Mouse (Mus musculus) ovary, postnatal 14 days (tissue): Measurements from ENCODE around the gene Hils1.

Experiments used
- DNase-seq: peaks from one replicate; pipeline ENCODE4 v3.0.0; 2022; ENCODE audit warnings: low spot score

The Hils1 gene

DNA sequence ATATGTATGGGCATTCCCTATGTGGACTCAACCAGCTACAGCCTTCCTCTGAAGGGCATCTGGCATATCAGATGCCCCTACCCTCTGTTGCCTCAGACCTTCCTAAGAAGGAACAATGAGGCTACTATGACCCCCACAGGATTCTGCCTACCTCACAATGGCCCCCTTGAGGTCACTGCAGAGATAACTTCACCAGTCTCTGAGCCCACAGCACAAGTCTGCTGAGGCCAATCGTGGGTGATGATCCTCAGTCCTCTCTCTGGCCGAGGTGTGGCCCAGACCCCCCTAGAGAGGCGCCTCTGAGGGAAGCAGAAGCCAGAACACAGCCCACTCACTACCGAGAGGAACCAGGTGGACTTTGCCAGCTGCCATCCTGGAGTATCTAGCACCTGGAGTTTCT lies at the start of gene Hils1:
Gene Hils1 (plus strand): TSS at position 175 of the 400 bp plus-strand sequence.
- DNase-seq, result no peak

DNA sequence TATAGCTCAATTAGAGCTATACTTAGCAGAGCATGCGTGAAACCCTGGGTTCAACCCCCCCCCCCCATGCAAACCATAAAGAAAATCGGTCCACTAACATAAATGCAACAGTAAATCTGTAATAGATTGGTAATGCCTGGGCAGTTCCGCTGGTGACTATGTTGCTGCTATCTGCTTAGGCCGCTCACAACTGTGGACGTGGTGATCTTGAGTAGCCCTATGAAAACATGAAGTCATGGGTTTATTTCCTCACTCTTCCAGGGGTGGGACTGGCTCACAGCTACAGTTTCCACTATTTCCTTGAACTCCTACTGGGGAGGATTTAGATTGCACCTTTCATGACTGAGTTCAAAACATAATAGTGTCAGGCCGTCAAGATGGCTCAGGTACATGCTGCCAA lies 49.7 kb upstream of the Hils1 start:
- DNase-seq, result no peak

DNA sequence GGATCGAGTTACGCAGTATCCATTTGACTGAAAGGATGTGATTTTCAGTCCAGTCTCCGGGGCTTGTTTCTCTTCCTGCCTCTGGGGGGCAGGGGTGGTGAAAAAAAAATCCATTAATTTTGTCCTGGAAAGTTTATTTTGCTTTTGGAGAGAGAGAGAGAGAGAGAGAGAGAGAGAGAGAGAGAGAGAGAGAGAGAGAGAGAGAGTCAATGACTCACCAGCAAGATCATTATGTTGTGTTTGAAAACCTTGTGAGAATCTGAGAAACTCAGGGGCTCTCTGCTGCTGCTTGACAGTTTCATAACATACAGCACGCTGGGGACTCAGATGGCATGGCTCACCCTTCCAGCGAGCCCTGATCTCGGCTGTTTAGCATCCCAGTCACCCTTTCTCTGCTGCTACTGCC lies 46.4 kb upstream of the Hils1 start:
- DNase-seq, result no peak

DNA sequence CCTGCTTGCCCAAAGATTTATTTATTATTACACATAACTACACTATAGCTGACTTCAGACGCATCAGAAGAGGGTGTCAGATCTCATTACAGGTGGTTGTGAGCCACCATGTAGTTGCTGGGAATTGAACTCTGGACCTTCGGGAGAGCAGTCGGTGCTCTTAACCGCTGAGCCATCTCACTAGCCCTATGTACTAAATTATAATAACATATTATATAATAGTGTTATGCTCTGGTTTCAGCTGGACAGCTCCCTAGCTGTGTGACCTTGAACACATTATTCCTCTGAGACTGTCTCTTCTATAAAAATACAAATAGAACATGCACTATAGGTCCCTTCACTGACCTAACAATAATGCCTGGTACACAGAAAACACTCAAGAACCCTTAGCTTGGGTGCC lies 42.4 kb upstream of the Hils1 start:
- DNase-seq, result no peak

DNA sequence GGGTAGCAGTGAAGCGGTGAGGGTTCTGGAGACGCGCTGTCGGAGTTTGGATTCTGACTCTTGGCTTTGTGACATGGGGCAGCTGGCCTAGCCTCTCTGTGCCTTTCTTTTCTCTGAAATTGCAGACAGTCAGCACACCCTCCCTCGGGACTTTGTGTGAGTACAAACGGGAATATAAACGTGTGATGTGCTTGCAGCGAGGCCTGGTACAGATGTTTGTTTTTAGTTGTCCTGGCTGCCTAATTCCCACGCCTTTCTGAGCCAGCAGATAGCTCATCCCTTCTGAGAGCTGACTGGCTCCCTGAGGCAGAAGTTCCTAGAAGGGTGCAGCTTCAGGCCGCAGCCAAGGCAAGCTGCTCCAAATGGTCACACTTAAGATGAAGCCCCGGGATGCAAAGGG lies 41.0 kb upstream of the Hils1 start:
- DNase-seq, result no peak

DNA sequence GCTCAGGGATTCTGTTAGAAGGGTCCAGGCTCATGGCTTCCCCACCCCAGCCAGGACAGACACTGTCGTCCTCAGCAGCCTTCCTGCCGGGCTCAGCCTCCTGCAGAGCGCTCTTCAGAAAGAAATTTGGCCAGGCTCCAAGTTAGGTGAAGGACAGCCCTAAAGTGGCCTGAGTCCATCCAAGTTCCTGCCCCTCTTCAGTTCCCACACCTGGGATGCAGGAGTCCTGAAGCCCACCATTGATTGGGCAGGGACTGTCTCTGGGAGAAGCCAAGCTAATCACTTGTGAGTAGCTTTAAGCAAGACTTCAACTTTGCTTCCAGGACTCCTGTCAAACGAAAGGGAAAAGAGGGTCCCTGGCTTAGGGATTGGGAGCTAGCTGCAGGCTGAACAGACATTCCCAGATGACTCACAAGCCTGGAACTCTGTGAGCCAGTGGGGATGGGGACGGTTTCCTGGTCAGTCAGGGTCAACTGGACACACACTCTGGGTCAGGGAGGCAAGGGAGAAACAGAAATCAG lies 39.6 kb upstream of the Hils1 start:
- DNase-seq, result no peak

DNA sequence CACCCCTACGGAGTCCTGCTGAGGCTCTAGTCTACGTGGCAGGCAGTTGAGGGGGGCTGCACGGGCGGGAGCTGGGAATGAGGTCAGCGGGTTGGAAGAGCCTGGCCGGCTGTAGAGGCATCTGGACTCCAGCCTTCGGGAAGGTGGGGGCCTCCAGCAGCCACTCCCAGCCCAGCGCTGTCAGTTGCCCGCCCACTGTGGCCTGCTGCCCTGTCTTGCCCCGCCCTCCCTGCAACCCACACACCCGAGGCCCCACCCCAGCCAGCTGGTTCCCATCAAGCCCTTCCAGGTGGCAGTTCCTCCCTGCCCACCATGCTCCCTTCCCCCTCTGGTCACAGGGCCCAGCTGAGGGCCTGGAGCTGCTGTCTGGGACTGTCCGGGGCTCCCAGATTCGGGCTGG lies 38.6 kb upstream of the Hils1 start:
- peak; percentile 88 for DNase-seq

DNA sequence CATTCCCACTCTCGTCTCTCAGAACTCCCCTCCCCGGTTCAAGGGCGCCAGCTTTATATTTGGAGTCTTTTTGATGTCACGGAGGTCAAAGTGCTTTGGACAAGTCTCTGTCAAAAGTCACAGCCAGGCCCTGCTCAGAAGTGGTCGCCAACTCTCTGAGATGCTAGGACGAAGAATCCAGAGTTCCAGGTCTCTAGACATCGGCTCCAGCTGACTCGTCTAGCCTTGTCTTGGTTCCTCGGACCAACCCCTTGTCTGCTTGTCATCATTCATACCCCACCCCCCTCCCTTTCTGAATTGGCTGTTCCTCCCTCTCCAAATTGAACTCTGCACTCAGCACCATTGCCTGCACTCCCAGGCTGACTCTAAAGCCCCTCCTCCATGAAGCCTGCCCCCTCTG lies 37.8 kb upstream of the Hils1 start:
- no peak for DNase-seq

DNA sequence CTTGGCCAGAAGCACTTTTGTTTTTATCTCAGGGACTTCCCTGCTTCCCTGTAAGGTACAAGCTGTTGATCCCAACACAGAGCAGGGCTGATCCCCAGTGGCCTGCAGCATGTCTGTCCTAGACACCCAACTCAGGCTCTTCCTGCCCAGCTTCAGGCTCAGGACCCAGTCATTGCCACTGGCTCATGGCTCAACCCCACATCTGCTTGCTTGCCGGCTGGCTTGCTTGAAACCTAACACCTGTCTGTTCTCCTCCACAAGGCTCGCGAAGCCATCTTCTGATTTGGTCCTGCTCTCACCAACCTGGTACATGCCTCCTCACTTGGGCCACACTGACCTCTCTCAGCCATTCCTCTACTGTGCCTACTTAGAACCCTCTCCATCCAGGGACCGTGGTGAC lies 37.2 kb upstream of the Hils1 start:
- DNase-seq, result no peak

DNA sequence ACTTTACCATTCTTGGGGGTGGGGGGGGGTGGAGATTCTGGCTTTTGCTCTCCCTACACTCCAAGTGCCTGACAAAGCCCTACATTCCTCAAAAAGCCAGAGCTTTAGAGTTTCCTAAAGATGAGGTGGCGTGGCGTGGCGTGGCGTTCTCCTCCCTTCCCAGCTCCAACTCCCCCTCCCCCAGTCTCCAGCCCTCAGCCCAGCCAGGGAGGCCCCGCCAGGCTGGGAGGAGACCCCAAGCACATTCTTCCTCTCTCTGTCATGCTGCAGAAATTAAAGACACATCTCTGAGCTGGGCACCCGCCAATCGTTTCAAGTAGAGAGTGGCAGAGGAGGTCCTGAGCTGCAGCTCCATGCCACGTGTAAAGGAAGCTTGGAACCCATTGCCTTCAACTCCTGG lies 33.8 kb upstream of the Hils1 start:
- DNase-seq, result no peak

DNA sequence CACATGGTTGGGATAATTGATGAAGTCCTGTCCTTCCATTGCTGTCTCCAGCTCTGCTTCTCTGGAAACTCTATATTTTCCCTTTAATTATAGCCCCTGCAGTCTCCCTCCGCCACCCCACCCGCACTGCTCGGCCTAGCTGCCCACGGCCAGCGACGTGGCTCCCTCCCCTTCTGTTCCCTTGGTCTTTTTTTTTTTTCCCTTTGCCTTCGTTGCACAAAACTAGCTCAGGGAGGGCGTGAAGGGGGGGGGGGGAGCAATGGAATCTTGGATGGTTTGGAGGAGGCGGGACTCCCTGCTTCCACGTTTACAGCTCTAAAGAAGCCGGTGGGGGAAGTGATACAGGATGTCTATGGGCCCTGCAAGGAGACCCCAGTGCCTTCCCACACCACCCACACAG lies 32.9 kb upstream of the Hils1 start:
- no peak for DNase-seq

DNA sequence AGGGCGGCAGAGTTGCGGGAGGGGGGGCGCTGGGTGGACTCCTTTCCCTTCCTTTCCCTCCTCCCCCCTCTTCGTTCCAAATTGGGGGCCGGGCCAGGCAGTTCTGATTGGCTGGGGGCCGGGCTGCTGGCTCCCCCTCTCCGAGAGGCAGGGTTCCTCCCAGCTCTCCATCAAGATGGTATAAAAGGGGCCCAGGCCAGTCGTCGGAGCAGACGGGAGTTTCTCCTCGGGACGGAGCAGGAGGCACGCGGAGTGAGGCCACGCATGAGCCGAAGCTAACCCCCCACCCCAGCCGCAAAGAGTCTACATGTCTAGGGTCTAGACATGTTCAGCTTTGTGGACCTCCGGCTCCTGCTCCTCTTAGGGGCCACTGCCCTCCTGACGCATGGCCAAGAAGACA lies 31.3 kb upstream of the Hils1 start, which contains the start of gene Col1a1:
Gene Col1a1 (plus strand): TSS at position 180 of the 400 bp plus-strand sequence.
- DNase-seq, result peak; percentile 68

DNA sequence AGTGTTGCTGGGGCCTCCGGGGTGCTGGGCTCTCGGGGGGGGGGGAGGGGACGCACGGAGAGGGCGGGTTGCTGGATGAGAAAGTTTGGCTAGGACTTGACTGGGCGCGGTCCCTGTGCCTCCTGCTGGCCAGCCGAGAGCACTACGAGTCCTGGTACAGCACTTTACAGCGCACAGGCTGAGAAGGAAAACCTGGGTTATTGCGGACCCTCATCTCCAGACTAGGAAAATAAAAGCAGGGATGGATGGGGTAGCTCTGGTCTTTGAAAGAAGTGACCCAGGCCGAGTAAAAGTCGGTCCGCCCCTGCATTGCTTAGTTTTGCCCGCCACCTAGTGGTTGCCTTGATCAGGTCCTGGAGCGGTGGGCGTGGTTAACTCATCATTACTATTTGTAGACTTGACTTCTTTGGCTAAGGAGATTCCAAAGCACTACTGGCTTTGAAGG lies 30.5 kb upstream of the Hils1 start:
- DNase-seq, result peak; percentile 89

DNA sequence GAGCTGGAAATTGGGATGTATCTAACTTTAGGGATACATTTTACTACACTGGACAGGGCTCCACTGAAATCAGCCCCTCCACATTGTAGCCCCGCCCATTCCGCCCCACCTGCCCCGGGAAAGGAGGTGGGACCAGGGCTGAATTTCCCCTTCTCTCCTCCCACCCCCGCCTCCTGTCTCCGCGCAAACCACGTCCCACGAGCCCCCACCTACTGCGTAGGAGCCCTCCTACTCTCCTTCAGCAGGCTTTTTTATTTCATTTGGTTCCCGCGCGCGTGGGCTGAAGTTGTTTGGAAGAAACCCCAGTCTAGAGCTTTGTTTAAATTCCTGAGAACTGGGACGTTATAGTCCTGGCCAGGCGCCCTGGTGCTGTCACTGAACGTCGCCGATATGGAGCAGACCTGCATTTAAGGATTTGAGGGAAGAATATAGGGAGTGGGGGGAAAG lies 30.0 kb upstream of the Hils1 start:
- DNase-seq, result no peak

DNA sequence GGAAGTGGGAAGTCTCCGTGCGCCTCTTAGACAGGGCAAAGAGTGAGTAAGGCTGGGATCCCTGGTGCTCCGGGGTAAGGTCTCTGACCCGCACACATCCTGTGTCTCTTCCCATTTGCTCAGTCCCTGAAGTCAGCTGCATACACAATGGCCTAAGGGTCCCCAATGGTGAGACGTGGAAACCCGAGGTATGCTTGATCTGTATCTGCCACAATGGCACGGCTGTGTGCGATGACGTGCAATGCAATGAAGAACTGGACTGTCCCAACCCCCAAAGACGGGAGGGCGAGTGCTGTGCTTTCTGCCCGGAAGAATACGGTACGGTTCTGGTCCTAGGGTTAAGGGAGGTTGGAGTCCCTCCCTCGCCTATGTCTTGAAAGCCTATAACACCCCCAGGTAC lies 29.6 kb upstream of the Hils1 start:
- DNase-seq, result no peak

DNA sequence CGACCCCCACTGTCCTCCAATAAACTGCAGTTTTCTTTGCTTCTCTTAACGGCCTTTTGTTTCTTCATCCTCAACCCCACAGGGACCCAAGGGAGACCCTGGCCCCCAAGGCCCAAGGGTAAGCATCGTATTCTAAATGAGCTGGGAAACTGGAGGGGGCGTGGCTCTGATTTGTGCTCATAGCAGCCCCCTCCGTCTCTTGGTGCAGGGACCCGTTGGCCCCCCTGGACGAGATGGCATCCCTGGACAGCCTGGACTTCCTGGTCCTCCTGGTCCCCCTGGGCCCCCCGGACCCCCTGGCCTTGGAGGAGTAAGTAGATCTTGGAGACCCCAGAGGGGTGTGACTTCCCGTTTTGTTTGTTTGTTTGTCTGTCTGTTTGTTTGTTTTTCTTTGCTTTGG lies 29.1 kb upstream of the Hils1 start:
- DNase-seq, result no peak

DNA sequence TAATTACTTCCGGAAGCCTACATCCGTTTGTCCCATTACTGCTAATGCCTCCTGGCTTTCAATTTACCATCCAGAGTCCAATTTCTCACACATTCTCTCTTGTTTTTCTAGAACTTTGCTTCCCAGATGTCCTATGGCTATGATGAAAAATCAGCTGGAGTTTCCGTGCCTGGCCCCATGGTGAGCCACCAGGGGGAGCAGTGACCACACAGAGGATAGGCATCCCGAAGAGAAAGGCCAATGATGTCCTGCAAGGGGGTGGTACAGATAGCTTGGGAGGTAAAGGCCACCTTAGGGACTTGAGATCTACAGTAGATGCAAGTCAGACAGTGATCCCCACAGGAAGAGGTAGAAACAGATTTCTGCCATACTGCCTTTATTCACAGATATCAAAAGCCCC lies 28.1 kb upstream of the Hils1 start:
- peak; percentile 72 for DNase-seq

DNA sequence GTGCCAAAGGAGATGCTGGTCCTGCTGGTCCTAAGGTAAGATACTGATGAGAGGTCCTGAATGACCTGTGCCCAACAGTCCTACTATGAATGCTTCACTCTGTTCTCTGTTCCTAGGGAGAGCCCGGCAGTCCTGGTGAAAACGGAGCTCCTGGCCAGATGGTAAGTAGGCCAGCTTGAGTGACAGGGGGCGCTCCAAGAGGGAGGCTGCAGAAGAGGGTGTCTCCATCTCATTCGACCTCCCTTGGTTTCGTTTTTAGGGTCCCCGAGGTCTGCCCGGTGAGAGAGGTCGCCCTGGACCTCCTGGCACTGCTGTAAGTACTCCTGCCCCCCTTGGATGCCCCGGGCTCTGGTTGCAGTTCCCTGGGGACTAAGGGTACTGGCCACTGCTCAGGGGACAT lies 26.3 kb upstream of the Hils1 start:
- no peak for DNase-seq

DNA sequence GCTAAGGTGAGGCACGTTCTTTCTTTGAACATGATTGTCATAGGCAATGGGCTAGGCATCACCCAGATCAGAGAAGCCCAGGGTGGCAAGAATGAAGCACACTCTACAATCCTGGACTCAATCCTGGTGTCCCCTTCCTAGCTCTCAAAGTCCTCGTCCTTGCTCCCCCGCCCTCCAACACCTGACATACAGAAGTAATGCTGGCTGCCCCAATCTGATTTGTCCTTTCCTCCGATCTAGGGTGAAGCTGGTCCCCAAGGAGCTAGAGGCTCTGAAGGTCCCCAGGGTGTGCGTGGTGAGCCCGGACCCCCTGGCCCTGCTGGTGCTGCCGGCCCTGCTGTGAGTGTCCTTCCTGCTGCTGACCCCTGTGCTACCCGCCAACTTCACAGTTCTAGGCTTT lies 25.6 kb upstream of the Hils1 start:
- no peak for DNase-seq

DNA sequence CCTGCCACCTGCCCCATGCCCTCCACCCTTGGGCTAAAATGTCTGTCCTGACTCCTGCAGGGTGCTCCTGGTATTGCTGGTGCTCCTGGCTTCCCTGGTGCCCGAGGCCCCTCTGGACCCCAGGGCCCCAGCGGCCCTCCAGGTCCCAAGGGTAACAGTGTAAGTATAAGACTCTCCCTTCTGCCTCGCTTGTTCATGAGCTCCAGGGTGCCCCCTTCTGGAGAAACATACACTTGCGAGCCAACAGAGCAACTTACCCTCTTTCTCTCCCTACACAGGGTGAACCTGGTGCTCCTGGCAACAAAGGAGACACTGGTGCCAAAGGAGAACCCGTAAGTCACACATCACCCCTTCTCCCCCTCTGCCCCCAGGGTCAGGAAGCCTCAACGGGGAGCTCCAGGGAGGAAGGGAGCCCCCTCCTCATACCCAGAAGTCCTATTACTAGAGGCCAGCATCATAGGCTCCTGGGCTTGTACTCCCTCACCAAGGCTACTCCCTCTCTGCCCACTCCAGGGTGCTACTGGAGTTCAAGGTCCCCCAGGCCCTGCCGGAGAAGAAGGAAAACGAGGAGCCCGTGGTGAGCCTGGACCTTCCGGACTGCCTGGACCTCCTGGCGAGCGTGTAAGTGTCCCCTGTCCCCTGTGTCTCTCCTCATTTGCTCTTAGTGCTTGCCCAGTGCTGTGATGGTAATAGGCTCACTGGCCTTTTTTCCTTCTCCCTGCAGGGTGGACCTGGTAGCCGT lies 24.9 kb upstream of the Hils1 start:
- DNase-seq, result no peak

DNA sequence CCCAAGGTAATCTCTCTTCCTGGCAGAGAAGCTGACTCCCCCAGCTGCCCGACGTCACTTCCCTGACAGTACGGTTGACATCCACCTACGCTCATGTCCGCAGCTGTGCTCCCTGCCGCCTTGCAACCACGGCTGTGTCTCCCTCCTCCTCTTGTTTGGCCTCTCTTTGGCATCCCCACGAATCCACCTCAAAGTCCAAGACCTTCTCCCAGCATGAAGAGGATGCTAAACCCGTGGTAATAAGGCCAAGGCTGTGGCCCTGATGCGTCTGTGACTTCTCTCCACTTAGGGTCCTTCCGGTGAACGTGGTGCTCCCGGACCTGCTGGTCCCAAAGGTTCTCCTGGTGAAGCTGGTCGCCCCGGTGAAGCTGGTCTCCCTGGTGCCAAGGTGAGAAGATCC lies 24.3 kb upstream of the Hils1 start:
- no peak for DNase-seq

DNA sequence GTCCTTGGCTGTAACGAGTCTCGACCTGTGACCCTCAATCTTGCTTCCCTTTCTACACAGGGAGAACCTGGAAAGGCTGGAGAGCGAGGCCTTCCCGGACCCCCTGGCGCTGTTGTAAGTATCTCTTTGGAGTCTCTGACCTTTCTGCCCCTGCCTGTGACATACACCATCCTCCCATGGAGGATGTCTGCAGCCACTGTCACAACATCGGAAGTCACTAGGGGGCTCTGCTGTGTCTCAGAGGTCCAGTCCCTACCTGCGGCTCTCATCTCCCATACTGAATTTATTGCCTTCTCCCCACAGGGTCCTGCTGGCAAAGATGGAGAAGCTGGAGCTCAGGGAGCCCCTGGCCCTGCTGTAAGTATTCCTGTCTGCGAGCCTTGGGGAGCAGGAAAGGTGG lies 23.1 kb upstream of the Hils1 start:
- DNase-seq, result no peak

DNA sequence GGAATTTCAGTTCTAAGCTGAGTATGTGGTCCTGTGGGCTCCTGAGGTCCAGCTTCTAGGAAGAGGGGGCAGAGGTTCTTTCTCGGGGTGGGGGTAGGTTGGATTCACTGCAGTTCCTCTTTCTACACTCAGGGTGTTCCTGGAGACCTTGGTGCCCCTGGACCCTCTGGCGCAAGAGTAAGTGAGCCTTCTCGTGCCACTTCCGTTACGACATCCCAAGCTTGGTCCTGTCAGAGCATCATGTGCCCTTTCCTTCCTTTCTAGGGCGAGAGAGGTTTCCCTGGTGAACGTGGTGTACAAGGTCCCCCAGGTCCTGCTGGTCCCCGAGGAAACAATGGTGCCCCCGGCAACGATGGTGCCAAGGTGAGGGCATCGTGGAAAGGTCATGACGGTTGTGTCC lies 22.2 kb upstream of the Hils1 start:
- no peak for DNase-seq

DNA sequence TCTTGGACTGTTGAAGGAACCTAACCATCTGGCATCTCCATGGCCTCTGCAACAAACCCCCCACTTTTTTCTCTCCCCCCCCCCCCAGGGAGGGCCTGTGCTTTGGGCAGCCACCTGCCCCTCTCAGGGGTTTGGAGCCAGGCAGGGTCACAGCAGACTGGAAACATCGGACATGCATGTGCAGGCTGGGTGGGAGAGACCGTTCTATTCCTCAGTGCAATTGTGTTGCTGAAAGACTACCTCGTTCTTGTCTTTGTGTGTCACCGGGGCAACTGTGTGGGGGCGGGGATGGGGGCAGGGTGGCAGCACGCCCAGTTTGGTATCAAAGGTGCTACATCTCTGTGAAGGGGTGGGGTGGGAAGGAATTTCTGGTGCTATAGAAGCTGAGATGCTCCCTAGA lies 15.2 kb upstream of the Hils1 start:
- DNase-seq, result no peak
